Mouse (Mus musculus) hindbrain, embryonic 14.5 days (tissue): Measurements from ENCODE around the gene Smg1. TPM values are rescaled to one million over a fixed set of nuclear protein-coding genes. Genes with fewer than 3 reads are reported as not detected.

Source experiments
- ATAC-seq: fragments of 200-750 bp; cut with Nextera tagmentation; 2 replicates; pipeline ENCODE4 v1.8.0; 2017; ENCODE audit warnings: moderate number of reproducible peaks, mild to moderate bottlenecking, moderate TSS enrichment, moderate library complexity; ENCODE audit not compliant: low FRiP score
- DNase-seq: peaks from one replicate; pipeline ENCODE4 v3.0.0-alpha.2; 2015; ENCODE audit warnings: low spot score
- H3K27ac ChIP-seq: fragments of 300-500 bp; sonication (generic); 2 replicates; pipeline ENCODE4 v1.5.1; 2014; ENCODE audit warnings: mild to moderate bottlenecking, moderate library complexity
- H3K27me3 ChIP-seq: fragments of 300-500 bp; sonication (generic); 2 replicates; pipeline ENCODE4 v1.6.1; 2014; ENCODE audit warnings: mild to moderate bottlenecking, low read length, mixed read lengths; ENCODE audit not compliant: control insufficient read depth, insufficient read depth
- H3K36me3 ChIP-seq: fragments of 300-500 bp; sonication (generic); replicated peaks from 2 replicates; pipeline ENCODE4 v1.6.1; 2014; ENCODE audit not compliant: control insufficient read depth, insufficient read depth
- H3K4me1 ChIP-seq: fragments of 300-500 bp; sonication (generic); replicated peaks from 2 replicates; pipeline ENCODE4 v1.6.1; 2014; ENCODE audit warnings: antibody characterized with exemption, low read length, mixed read lengths; ENCODE audit not compliant: control insufficient read depth, insufficient read depth
- H3K4me2 ChIP-seq: fragments of 300-500 bp; sonication (generic); replicated peaks from 2 replicates; pipeline ENCODE4 v1.6.1; 2014; ENCODE audit warnings: mild to moderate bottlenecking, moderate library complexity
- H3K4me3 ChIP-seq: fragments of 300-500 bp; sonication (generic); replicated peaks from 2 replicates; pipeline ENCODE4 v1.5.1; 2014; ENCODE audit warnings: mild to moderate bottlenecking, low read length
- H3K9ac ChIP-seq: fragments of 300-500 bp; sonication (generic); 2 replicates; pipeline ENCODE4 v1.6.1; 2014
- H3K9me3 ChIP-seq: fragments of 300-500 bp; sonication (generic); 2 replicates; pipeline ENCODE4 v1.6.1; 2016; ENCODE audit warnings: low read length; ENCODE audit not compliant: control insufficient read depth
- WGBS: fragments of 180-500 bp; shearing (Covaris S2); extraction: QIAGEN DNeasy Blood & Tissue Kit; methylation state at CpG from one replicate; pipeline ENCODE4 v1.1.7; 2014; 5-methylcytosine and 5-hydroxymethylcytosine counted together
- polyA plus RNA-seq: library from polyadenylated mRNA; unstranded; fragments of >200 nt; fragmentation: Nextera tagmentation; extraction: Ambion mirVana; gene quantifications from 2 replicates; pipeline ENCODE4 v1.2.1, GENCODE M21; 2014

Gene Smg1
- polyA plus RNA-seq, 1 experiment from 2014 or later = 28.6 TPM

- no peaks in the 10 kb centered on the region for H3K9me3 ChIP-seq
- H3K4me1 ChIP-seq = peaks cover 18% of the 10 kb centered on the region
- DNase-seq (no peak), ATAC-seq (no peak)
- no peak overlapping the region for H3K4me3 ChIP-seq
- no peak overlapping the region for H3K27ac ChIP-seq
- 90% methylated on average over 3 of the region's 3 CpGs for WGBS
- H3K36me3 ChIP-seq = peaks cover 67% of the 10 kb centered on the region
- H3K4me2 ChIP-seq = no peak overlapping the region
- H3K27me3 ChIP-seq = no peaks in the 10 kb centered on the region
- no peak overlapping the region for H3K9ac ChIP-seq
Measured at GRCm38 (mm10) chr7:118118426-118118825, 125.0 kb downstream of the Smg1 start.

GRCm38 (mm10) chr7:118117539-118118210 is 125.8 kb downstream of the Smg1 start:
- Histone ChIP-seq H3K4me3 (no peak overlapping the region), H3K27me3 (no peaks in the 10 kb centered on the region), H3K4me1 (peaks cover 24% of the 10 kb centered on the region), H3K36me3 (peaks cover 68% of the 10 kb centered on the region), H3K9me3 (no peaks in the 10 kb centered on the region), H3K27ac (no peak overlapping the region), H3K9ac (no peak overlapping the region), H3K4me2 (no peak overlapping the region)
- 66% methylated on average over 4 of the region's 4 CpGs for WGBS
- DNase-seq = no peak
- no peak for ATAC-seq

GRCm38 (mm10) chr7:118116787-118117538 is 126.5 kb downstream of the Smg1 start:
- H3K9me3 ChIP-seq = no peaks in the 10 kb centered on the region
- peak overlapping the region; percentile 89 for H3K4me3 ChIP-seq
- peak overlapping the region; percentile 97 for H3K4me2 ChIP-seq
- no peaks in the 10 kb centered on the region for H3K27me3 ChIP-seq
- peaks cover 24% of the 10 kb centered on the region for H3K4me1 ChIP-seq
- peaks cover 69% of the 10 kb centered on the region for H3K36me3 ChIP-seq
- peak overlapping the region; percentile 89; the same call in 1 of the 2 replicates for H3K27ac ChIP-seq
- DNase-seq (no peak), ATAC-seq (no peak)
- 18% methylated on average over 8 of the region's 8 CpGs for WGBS
- H3K9ac ChIP-seq = peak overlapping the region; percentile 59; the same call in 1 of the 2 replicates

- peaks cover 32% of the 10 kb centered on the region for H3K4me1 ChIP-seq
- peak within 1 kb of the TSS; percentile 89 for H3K4me3 ChIP-seq
- H3K4me2 ChIP-seq = peak within 1 kb of the TSS; percentile 97
- peak within 1 kb of the TSS; percentile 89 for H3K27ac ChIP-seq
- whole genome bisulfite sequencing = 0% methylated on average over 40 of the region's 40 CpGs
- peaks cover 71% of the 10 kb centered on the region for H3K36me3 ChIP-seq
- H3K9me3 ChIP-seq = no peaks in the 10 kb centered on the region
- H3K27me3 ChIP-seq = no peaks in the 10 kb centered on the region
- DNase-seq (peak; percentile 97), ATAC-seq (peak; percentile 86)
- H3K9ac ChIP-seq = peak within 1 kb of the TSS; percentile 87
Measured at GRCm38 (mm10) chr7:118115877-118116568, 127.4 kb downstream of the Smg1 start, which contains the start of gene Rps15a. TSS of gene Rps15a (minus strand) at chr7:118116188.

GRCm38 (mm10) chr7:118115533-118115876 is 128.0 kb downstream of the Smg1 start:
- H3K9me3 ChIP-seq = no peaks in the 10 kb centered on the region
- DNase-seq = no peak
- H3K27ac ChIP-seq = peak overlapping the region; percentile 89
- peak overlapping the region; percentile 89 for H3K4me3 ChIP-seq
- peaks cover 71% of the 10 kb centered on the region for H3K36me3 ChIP-seq
- peaks cover 36% of the 10 kb centered on the region for H3K4me1 ChIP-seq
- no peaks in the 10 kb centered on the region for H3K27me3 ChIP-seq
- H3K9ac ChIP-seq = peak overlapping the region; percentile 87
- under 1% methylated on average over 20 of the region's 20 CpGs for WGBS
- H3K4me2 ChIP-seq = peak overlapping the region; percentile 97
- ATAC-seq = peak; percentile 53

- Histone ChIP-seq H3K27ac (no peak overlapping the region), H3K36me3 (peaks cover 71% of the 10 kb centered on the region), H3K9me3 (no peaks in the 10 kb centered on the region), H3K4me2 (peak overlapping the region; percentile 97), H3K4me1 (peaks cover 36% of the 10 kb centered on the region), H3K27me3 (no peaks in the 10 kb centered on the region), H3K4me3 (peak overlapping the region; percentile 89), H3K9ac (no peak overlapping the region)
- ATAC-seq (no peak), DNase-seq (no peak)
- 78% methylated on average over 5 of the region's 5 CpGs for WGBS
Measured at GRCm38 (mm10) chr7:118113541-118114297, 129.8 kb downstream of the Smg1 start.

GRCm38 (mm10) chr7:118111128-118111527 is 132.3 kb downstream of the Smg1 start:
- Histone ChIP-seq H3K9me3 (no peaks in the 10 kb centered on the region), H3K4me3 (no peak overlapping the region), H3K4me2 (peak overlapping the region; percentile 25; the same call in 1 of the 2 replicates), H3K27me3 (no peaks in the 10 kb centered on the region), H3K9ac (no peak overlapping the region; the same call in 1 of the 2 replicates), H3K36me3 (peaks cover 87% of the 10 kb centered on the region), H3K4me1 (peaks cover 36% of the 10 kb centered on the region), H3K27ac (no peak overlapping the region)
- DNase-seq (no peak), ATAC-seq (no peak)
- 80% methylated on average over 3 of the region's 3 CpGs for WGBS

- no peaks in the 10 kb centered on the region for H3K27me3 ChIP-seq
- no peak overlapping the region for H3K9ac ChIP-seq
- WGBS = 26% methylated on average over 1 of the region's 1 CpGs
- no peak overlapping the region for H3K4me3 ChIP-seq
- H3K27ac ChIP-seq = no peak overlapping the region
- H3K4me2 ChIP-seq = no peak overlapping the region
- ATAC-seq (no peak), DNase-seq (no peak)
- H3K9me3 ChIP-seq = no peaks in the 10 kb centered on the region
- peaks cover 79% of the 10 kb centered on the region for H3K36me3 ChIP-seq
- H3K4me1 ChIP-seq = peaks cover 12% of the 10 kb centered on the region
Measured at GRCm38 (mm10) chr7:118107671-118108070, 135.8 kb downstream of the Smg1 start.
